Mouse (Mus musculus) brain, embryonic 14.5 days (tissue): ENCODE results near the gene Dst.

Experiments used
- CTCF ChIP-seq: fragments of 200-500 bp; IDR thresholded peaks from 2 replicates; pipeline ENCODE4 v1.5.1; 2012; ENCODE audit warnings: inconsistent platforms, mild to moderate bottlenecking, moderate library complexity, borderline replicate concordance; ENCODE audit not compliant: insufficient read depth, insufficient read length; ENCODE audit errors: extremely low read depth
- POLR2A ChIP-seq: fragments of 200-500 bp; IDR thresholded peaks from 2 replicates; pipeline ENCODE4 v1.6.1; 2012; ENCODE audit warnings: mild to moderate bottlenecking, inconsistent platforms, borderline replicate concordance; ENCODE audit not compliant: poor library complexity, insufficient read depth, insufficient read length, severe bottlenecking; ENCODE audit errors: extremely low read depth

GRCm38 (mm10) chr1:34304227-34304626, 396.2 kb downstream of the Dst start:
- TF ChIP-seq CTCF, result no peak
- no peak for TF ChIP-seq POLR2A
